Mouse (Mus musculus): ENCODE data around the gene Cphx3.
"Not testable (repeated sequence)": the region's sequence is repeated elsewhere in the genome, so short reads cannot be mapped to it uniquely, and the experiment has no call there.

DNA sequence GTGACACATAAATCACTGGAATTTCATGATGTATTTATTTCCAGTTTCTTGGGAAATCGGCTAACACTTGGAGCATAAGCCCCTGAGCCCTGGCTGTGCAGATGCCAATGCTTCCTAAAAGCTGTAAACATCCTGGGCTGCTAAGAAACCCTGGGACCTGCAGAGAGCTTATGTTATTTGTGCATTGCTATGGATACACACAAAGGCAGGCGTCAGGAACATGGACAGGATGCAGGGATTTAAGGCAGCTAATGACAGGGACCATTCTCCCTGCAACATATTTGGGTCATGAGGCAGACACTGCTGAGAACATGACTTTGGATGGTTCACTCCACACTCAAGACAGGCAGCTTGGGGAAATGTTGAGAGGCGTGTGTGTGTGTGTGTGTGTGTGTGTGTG, 115.8 kb downstream of the Cphx3 start:
- TF ChIP-seq EP300 (IDR thresholded peaks at IDR 0.05; ENCODE audit: low read depth in 1 of 2, low read length in 2 of 2); CTCF (IDR thresholded peaks at IDR 0.05 in 2 of 3, conservative IDR thresholded peaks at IDR 0.05 in 1 of 3; ENCODE audit: control insufficient read depth in 1 of 3, insufficient read depth in 1 of 3, low read depth in 2 of 3, low read length in 3 of 3, poor library complexity in 1 of 3, severe bottlenecking in 1 of 3); USF1 (IDR thresholded peaks at IDR 0.05; ENCODE audit: low read depth, low read length); POLR2A (IDR thresholded peaks at IDR 0.05; ENCODE audit: control insufficient read depth in 1 of 2, insufficient read depth in 1 of 2, low read depth in 1 of 2, low read length in 2 of 2, poor library complexity in 1 of 2); TCF12 (IDR thresholded peaks at IDR 0.05; ENCODE audit: low read depth, low read length); MAX (IDR thresholded peaks at IDR 0.05; ENCODE audit: low read length); HCFC1 (IDR thresholded peaks at IDR 0.05; ENCODE audit: low read depth, low read length); GATA1 (IDR thresholded peaks at IDR 0.05; ENCODE audit: low read depth, low read length); RCOR1 (IDR thresholded peaks at IDR 0.05; ENCODE audit: low read depth, low read length); USF2 (IDR thresholded peaks at IDR 0.05; ENCODE audit: borderline replicate concordance in 1 of 2, insufficient read depth in 1 of 2, low read depth in 1 of 2, low read length in 2 of 2); ETS1 (IDR thresholded peaks at IDR 0.05; ENCODE audit: low read depth, low read length); ZC3H11A (IDR thresholded peaks at IDR 0.05; ENCODE audit: low read depth, low read length); ZMIZ1 (IDR thresholded peaks at IDR 0.05; ENCODE audit: low read depth, low read length): not testable (repeated sequence)
